Mouse (Mus musculus) brain, embryonic 14.5 days (tissue): ENCODE measurements around the gene Asah2.

Source experiments
- CTCF ChIP-seq: fragments of 200-500 bp; IDR thresholded peaks from 2 replicates; pipeline ENCODE4 v1.5.1; 2012; ENCODE audit warnings: inconsistent platforms, mild to moderate bottlenecking, moderate library complexity, borderline replicate concordance; ENCODE audit not compliant: insufficient read depth, insufficient read length; ENCODE audit errors: extremely low read depth
- POLR2A ChIP-seq: fragments of 200-500 bp; IDR thresholded peaks from 2 replicates; pipeline ENCODE4 v1.6.1; 2012; ENCODE audit warnings: mild to moderate bottlenecking, inconsistent platforms, borderline replicate concordance; ENCODE audit not compliant: poor library complexity, insufficient read depth, insufficient read length, severe bottlenecking; ENCODE audit errors: extremely low read depth

DNA sequence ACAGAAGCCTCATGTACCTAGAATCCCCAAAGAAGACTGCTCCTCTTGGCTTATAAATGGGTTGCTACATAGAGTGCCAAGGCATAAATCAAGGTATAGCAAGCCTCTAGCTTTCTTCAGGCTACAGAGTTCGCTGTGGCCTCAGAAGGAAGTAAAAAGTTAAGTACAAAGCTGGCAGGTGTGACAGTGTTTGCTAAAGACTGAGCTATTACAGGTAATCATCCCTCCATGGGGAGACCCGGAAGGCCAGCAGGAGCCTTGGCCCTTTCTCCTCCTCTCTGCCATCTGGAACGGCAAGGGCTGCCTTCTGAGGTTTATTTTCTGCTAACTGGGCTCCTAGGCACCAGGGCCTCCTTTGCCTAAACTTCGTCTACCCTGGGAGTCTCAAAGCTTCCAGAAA lies 3.8 kb downstream of the Asah2 start:
- TF ChIP-seq POLR2A (no peak), CTCF (no peak)
